Mouse (Mus musculus) frontal cortex, postnatal 14 days (tissue): ENCODE data around the gene Arhgap29.

Experiments used
- DNase-seq, 2 experiments: peaks; one replicate each; pipeline ENCODE4 v3.0.0; 2022; ENCODE audit warnings: low spot score in 2 of 2

Arhgap29 gene

DNA sequence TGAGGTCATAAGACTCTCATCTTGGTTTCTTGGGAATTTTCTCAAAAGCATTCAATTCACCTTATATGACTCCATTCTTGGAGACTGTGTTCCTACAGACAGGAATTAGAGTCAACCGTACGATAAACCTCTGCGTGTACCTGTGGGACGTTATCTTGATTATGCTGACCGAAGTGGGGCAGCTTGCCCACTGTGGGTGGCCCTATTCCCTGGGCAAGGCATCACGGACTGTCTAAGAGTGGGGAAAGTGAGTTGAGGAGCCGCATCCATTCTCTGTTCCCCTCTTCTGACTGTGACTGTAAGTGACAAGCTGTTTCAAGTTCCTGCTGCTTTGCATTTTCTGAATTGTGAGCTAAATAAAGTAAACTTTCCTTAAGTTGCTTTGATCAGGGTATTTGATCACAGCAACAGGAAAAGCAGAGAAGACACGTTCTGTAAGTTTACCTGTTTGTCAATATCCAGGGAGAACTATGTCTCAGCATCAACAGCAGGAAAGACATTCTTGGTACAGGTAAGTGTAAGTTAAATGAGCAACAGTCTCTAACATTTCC lies at the start of gene Arhgap29:
Arhgap29 (plus strand) TSS at position 501 of the 551 bp plus-strand sequence.
- no peak for DNase-seq

- no peak for DNase-seq
Observed at GRCm38 (mm10) chr3:121902729-121903128, 49.6 kb upstream of the Arhgap29 start.

DNA sequence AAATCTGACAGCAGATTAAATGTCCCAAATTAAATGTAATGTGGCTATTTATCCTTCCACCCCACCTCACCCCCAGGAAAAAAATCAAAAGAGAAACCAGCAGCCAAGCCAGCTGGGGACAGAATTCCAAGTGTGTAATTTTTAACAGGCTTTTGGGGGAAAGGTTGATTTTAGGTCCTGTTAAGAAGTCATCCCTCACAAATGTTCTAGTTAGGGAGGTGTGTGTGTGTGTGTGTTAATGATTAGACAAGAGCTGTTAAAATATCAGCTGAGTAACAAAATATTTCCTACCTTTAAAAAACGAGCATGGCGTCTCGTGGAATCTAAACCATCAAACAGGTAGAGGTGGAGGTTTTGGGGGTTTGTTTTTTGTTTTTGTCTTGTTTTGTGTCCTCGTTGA lies 49.1 kb upstream of the Arhgap29 start:
- DNase-seq: no peak

DNA sequence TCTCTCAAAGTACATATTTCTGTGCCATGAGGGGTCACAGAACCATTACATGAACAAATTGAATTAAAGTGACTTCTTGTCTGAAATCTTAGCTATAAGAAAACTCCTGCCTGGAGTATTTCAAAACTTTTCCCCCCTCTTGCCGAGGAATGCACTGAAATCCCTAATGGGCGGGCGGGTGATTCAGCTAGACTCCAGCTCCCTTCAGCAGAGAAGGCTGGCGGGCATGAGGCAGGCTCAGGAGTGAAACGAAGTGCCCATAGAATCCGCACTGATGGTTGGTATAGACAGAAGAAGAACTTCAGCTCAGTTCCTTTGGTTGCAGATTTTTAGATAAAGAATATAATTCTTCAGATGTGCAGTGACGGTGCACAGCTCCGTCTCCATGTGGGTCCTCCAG lies 48.6 kb upstream of the Arhgap29 start:
- DNase-seq: no peak

DNA sequence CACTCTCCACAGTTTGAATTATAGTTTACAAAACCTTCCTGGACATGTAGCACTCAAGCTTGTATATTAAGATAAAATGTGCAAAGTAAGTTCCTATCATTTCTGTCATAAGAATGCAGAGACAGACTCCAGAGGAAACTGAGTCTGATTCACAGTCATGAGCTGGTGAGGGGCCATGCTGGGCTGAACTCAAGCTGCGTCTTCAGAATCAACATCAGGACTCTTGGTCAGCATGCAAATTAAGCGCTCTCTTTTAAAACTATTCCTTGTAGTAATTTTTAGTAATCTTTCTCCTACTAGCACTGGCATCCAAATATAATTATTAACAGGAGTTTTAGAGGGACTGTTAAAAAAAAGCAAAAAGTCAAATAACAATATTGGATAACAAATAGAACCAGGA lies 47.9 kb upstream of the Arhgap29 start:
- no peak for DNase-seq

- DNase-seq: no peak
Observed at GRCm38 (mm10) chr3:121906623-121907022, 45.7 kb upstream of the Arhgap29 start.

- DNase-seq: no peak
Observed at GRCm38 (mm10) chr3:121909155-121909554, 43.2 kb upstream of the Arhgap29 start.

GRCm38 (mm10) chr3:121913476-121913875 lies 38.9 kb upstream of the Arhgap29 start:
- DNase-seq: no peak

DNA sequence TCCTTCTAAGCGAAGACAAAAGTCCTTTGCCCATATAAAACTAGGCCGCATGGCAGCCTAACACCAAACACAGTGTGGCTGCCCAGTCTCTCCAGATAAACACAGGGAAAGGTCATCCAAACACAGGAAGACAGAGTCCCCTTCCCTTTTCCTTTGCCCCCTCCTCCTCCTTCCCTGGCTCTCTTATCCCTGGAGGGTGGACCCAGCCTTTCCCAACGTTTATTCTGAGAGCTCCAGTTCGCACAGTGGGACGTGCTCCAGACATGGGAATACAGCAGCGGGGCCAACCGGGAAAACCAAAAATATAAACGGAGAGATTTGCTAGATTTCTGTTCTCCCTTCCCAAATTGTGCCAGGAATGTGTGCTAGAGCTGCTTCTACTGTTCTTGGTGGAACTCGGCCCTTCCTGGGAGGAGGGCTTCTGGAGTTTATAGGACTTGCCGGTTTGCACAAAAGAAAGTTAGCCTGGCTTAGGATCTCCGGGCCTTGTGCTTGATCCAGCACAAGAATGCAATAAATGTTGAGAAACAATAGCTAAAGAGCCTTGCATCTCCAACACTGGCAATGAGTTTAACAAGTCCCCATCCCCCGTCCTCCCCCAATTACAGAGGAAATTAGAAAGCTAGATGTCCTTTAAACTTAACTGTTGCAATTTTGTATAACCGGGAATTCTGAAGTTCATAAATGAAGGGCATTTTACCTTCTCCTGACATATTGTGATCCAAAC lies 37.7 kb upstream of the Arhgap29 start:
- DNase-seq: no peak

- no peak for DNase-seq
Observed at GRCm38 (mm10) chr3:121915191-121915590, 37.1 kb upstream of the Arhgap29 start.

DNA sequence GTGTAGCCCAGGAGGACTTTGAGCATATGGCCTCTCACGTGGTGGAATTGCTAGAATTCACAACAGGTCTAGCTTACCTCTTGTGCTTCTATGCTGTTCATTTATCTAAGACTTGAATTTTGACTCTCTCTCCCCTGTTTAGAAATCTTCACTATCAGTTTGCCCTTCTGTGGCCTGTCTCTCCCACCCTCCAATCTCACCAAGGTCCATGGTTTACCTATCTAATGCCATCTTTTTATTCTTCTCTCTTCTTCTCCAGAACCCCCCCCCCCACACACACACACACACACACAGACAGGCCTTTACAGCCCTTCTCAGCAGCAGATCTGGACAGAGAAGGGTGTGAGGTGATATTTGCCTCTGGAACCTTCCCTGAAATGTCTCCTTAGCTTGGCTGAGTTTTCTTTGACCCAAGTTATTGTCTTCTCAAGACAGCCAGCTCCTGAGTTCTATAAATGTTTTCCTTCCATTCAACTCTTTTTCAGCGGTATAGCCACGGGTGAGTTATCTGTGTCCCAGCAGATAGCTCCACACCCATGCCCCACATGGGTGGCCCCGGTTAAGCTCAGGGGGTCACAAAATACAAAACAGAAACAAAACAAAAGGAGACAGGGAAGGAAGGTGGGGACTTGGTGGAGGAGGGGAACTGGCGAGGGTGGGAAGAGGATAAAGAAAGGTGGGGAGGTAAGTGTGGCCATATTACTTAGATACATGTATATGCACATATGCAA lies 35.4 kb upstream of the Arhgap29 start:
- DNase-seq: no peak

DNA sequence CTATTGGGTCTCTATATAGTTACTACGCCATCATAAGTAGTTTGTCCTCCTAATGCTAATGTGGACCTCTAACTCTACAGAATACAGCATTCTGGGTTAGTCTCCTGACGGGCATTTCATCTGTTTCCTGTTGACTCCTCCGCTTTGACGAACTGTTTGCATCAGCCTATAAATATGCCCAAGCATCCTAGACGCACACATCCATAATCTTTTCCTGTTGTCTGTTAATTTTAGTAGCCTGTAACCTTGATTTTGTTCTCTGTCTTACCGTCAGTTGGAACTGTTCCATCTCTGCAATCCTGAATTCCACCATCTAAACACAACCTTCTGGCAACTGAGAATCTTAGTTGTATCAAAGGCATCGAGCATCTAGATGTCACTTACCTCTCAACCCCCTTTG lies 34.7 kb upstream of the Arhgap29 start:
- DNase-seq: no peak

GRCm38 (mm10) chr3:121919961-121920360 lies 32.4 kb upstream of the Arhgap29 start:
- DNase-seq: no peak

DNA sequence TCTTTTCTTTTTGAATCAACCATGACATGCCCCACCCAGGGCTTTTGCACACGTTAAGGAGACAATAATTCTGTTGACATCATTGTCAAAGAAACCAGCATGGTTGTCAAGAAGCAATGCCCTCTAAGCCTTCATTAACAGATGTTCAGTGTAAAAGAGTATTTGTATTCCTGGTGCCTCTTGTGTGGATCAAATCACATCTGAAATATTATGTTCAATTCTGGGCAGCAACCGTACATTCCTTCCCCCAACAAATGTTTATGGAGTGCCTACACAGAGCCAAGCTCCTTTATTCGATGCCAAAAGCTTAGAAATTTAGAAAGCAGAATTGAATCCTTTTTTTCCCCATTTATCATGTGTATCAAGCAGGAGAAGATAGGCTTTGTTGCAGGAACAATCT lies 31.6 kb upstream of the Arhgap29 start:
- no peak for DNase-seq

- DNase-seq: no peak
Observed at GRCm38 (mm10) chr3:121924768-121925486, 27.4 kb upstream of the Arhgap29 start.

DNA sequence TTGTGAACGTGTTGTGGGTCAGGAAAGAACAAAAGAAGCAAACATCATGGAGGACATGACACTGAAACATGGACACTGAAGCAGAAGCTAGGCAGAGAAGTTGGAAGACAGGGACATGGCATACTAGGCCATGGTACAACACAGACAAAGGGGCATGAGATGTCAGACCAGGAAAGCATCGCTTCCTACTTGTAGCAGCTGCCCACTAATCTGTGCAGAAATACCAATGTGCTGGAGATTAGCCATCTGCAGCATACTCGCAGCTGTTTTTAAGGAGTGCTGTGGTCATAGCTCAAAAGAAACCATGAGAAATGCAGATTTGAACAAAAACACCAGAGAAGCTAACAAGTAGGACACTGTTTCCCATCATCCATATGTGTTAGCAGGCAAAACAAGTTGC lies 24.7 kb upstream of the Arhgap29 start:
- no peak for DNase-seq

- DNase-seq: no peak
Observed at GRCm38 (mm10) chr3:121932815-121933214, 19.5 kb upstream of the Arhgap29 start.

DNA sequence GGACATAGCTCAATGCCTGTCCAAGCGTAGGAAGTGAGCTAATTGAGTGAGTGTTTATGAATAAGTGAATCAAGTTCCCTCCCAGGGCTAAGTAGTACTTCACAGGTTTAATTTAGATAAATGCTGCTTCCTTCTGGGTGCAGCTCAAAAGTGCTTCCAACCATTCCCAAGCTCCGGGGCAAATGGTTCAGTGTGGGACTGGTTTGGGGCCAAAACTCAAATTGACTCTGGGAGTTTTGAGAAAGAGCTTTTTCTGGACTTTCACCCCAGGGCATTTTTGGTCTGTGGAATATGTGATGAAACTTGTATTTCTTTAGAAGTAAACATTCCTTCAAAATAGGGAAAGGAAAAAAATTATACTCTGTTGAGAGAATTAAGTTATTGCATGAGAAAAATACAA lies 16.1 kb upstream of the Arhgap29 start:
- no peak for DNase-seq

GRCm38 (mm10) chr3:121937036-121937435 lies 15.3 kb upstream of the Arhgap29 start:
- DNase-seq: no peak

DNA sequence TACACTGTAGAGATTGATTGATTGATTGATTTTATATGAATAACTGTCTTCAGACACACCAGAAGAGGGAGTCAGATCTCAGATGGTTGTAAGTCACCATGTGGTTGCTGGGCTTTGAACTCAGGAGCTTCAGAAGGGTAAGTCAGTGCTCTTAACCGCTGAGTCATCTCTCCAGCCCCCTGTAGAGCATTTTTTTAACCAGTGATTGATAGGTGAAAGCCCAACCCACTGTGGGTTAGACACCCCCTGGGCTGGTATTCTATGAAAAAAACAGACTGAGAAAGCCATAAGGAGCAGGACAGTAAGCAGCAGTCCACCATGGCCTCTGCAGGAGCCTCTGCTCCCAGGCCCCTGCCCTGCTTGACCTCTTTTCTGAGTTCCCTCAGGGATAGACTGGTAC lies 12.7 kb upstream of the Arhgap29 start:
- DNase-seq: no peak

DNA sequence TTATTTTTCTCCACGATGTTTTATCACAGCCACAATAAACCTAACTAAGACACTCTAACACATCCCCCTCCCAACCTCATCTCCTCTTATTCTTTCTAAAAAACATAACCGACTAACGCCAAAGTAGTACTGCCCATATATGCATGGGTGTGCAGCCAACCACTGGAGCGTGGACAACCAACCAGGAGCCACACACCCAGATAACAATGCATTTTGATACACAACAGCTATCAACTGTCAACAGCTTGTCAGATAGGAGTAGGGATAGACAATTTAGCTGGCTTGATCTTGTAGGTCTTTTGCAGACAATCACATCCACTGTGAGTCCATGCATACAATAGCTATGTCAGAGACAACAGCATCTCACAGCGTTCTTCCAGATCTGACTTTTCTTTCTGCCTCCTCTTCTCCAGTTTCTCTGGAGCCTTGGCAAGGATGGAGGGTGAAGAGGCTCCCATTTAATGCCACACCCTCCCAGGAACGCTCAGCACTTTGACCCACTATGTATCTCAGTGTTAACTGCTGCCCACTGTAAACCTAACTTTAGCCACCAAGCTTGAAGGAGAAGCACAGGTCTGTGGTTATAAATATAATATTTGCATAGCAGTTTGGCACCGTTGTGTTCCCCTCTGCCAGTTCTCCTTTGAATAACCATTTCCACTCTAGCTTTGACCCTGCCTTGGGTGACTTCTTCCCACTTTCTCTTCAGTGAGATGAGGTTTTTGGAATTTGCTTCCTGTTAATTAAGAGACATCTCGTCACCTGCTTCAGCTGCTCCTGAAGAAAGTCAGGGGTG lies 12.0 kb upstream of the Arhgap29 start:
- DNase-seq: no peak
